Mouse (Mus musculus): ENCODE results near the gene Ren1.
"Not testable (repeated sequence)": the region's sequence is repeated elsewhere in the genome, so short reads cannot be mapped to it uniquely, and the experiment has no call there.

Gene Ren1

DNA sequence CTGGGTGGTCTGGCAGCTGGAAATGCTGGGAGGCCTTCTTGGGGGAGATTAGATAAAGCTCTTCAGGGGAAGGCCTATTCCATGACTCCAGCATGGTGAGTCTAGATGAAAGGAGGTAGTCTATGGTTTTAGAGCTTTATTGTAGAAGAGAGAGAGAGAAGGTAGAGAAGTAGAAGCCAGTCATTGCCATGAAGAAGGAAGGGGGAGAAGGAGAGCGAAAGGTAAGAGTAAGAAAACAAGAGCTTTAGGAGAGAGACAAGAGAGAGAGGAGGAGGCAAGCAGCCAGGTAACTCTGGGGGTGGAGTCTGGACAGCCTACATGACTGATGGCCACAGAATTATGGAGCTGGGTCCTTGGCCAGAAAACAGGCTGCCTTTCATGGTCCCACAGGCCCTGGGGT, at the start of gene Ren1:
Gene Ren1 (plus strand): TSS at position 301 of the 400 bp plus-strand sequence.
- no peak for DNase-seq (ENCODE audit: low spot score in 2 of 2)

DNA sequence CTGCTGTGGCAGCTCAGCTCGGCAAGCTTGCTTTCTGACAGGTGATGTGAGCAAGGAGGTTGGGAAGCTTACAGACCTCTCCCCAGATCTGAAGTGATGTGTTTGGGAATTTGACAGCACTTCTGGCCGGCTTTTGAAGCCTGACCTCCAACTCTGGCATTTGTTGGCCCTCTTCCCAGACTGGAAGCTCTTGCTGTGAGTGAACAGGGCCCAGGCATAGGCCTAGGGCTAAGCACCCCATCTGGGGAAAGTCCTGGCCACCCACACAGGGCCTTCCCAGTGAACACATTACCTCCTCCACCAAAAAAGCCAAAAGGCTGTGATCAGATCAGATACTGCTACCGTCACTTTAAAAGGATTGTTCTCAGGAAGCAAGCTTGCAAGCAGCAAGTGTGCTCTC, 47.8 kb upstream of the Ren1 start:
- no peak for DNase-seq (ENCODE audit: low spot score in 2 of 2)

DNA sequence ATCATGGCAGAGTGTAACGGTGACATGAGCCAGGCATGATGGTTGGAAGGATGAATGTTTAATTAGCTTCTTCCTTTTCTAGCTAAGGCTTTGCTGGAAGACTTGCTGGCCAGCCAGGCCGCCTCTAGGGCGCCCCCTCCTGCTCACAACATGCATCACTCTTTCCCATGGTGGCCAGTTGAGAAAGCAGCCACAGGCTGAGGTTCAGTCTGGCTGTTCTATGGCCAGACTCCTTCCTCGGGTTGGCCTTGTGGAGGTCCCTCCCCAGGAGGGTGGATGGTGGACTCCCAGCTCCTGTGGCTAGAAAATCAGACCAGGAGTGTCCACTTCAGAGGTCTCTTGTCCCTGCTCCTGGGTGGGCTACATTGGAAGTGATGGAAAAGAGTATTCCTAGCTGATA, 43.5 kb upstream of the Ren1 start:
- peak; percentile 51 to 67 for DNase-seq (ENCODE audit: low spot score in 2 of 2)

DNA sequence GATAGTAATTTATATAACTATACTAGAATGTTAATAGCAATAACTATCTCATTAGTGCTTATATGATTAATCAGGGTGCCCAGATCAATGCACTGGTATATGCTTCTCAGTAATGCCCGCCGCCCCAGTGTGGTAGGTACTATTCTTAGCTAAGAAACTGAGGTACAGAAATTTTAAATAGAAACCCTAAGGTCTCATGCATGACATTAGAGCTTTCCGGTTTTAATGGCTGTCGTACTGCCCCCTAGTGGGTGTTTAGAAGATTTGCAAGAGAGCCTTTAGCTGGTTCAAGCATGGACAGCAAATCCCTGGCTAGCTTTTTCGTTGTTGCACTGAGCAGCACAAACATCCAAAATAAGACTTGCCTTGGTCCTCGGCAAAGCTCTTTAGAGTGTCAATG, 43.0 kb upstream of the Ren1 start:
- DNase-seq (ENCODE audit: low spot score in 2 of 2), result peak; percentile 33 to 45

DNA sequence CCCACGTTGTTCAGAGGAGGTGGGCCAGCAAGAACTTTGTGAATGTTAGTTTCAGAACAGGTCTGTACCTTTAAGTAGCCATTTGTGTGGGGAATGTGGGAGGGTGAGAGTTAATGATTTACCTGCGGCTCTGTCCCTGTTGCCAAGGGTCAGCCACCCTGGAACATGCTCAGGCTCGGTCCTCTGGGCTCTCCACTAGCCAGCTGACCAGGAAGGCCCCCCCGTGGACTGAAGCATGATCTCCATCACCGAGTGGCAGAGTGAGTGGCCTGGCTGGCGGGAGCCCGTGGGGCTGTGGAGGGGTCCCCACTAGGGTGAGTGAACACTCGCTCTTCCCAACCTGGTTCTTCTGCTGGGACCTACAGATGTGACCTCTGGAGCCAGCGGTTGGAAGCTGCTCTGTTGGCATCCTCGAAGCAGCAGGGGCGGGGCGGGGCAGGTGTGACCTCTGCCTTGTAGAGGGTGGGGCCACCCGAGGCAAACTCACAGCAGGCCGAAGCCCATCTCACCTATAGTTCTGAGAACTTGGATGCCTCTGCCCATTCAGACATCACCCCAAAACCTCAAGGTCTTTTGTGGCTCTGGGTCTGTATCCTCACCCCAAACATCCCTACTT, 40.5 kb upstream of the Ren1 start, which contains the start of gene Golt1a:
Gene Golt1a (plus strand): TSS at position 149 of the 616 bp plus-strand sequence.
- DNase-seq (ENCODE audit: low spot score in 2 of 2), result no peak

DNA sequence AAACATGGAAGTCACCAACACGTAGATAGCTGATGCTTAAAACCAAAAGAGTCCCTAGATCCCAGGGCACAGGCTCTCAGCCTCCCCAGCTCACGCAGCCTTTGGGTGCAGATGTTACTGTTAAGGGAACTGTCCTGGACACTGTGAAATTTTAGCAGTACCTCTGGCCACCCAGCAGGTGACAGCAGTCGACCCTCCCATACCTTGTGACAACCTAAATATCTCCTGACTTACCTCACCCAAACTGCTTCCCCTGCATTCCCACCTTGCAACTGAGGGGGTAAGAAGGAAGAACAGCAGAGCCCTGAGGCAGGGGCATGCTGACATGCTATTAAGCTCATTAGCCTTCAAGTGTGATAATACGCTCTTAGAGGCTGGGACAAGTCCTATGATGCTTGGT, 39.1 kb upstream of the Ren1 start:
- DNase-seq (ENCODE audit: low spot score in 2 of 2), result no peak

DNA sequence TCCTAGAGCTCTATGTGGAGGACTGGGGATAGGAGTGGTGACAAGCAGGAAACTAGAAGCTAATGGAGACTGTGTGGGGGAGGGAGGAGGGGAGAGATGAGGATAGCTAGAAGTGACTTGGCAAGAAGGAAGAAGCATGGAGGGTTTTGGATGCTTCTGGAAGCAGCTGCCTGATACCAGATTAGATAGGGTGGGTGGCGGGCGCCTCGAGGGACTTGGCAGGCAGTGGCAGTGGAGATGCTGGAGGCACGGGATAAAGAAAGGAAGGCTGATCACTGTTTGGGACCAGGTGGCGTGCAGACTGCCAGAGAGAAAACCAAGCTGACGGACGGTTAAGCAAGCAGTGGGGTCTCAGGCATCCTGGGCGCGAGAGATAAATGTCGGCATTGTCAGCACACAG, 38.4 kb upstream of the Ren1 start:
- no peak for DNase-seq (ENCODE audit: low spot score in 2 of 2)

DNA sequence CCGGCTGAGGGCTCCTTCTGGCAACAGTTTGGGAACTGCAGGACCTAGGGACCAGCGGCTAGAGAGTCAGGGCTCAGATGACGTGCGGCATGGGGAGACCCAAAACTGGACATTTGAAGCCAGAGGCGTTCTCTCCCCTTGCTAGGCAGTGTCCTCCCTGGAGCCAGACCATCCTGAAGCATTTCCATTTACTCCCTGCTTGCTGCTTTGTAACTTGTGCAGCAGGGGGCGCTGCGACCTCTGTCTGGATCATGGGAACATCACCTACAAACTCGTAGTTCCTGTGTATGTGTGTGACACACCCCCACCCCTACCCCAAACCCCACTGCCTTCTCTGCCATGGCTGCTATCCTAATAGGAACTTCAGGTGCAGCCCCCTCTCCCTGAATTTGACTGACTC, 35.9 kb upstream of the Ren1 start:
- DNase-seq (ENCODE audit: low spot score in 2 of 2), result peak; percentile 16 to 49

DNA sequence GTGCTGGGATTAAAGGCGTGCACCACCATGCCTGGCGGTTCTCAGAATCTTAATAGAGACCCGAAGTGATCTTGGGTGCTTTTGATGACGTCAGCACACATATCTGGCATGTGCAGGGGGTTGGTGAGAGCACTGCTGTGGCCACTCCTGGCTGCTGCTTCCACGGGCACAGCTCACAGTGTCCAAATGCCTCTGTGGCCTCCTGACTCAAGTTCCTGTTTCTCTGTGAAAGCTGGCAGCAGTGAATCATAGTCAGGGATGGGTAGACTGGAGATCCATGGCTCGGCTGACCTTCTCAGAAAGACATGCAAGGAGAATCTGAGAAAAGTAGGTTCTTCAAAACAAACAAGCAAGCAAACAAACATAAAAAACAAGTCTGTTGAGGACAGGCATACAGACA, 34.5 kb upstream of the Ren1 start:
- no peak for DNase-seq (ENCODE audit: low spot score in 2 of 2)

DNA sequence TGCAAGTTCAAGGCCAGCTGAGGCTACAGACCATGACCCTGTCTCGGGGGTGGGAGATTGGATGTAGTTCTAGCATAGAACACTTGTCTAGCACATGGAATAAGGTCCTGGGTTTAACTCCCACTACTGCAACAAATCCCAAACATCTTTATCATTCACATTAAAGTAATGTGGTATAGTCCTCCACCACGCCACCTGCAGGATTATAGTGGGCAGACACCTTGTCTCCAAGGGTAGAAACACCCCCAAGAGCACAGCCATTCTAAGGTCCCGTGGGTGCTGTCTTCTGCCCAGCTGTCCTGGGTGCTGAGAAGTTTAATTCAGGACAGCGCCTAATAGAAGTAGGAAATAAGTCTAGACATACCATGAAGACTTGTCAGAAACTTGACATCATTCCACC, 33.7 kb upstream of the Ren1 start:
- DNase-seq (ENCODE audit: low spot score in 2 of 2), result no peak

DNA sequence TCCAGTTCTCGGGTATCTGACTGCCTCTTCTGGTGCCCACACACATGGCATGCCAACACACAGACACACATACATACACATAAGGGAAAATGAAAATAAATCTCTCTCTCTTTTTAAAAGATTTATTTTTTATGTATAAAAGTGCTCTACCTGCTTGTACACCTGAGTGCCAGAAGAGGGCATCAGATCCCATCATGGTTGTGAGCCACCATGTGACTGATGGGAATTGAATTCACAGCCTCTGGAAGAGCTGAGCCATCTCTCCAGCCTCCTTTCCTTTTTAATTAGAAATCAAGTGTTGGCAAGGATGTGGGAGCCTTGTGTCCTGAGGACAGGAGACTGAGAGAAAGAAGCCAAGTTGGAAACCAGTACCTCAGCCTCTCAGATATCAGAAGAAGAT, 33.2 kb upstream of the Ren1 start:
- DNase-seq (ENCODE audit: low spot score in 2 of 2), result no peak

DNA sequence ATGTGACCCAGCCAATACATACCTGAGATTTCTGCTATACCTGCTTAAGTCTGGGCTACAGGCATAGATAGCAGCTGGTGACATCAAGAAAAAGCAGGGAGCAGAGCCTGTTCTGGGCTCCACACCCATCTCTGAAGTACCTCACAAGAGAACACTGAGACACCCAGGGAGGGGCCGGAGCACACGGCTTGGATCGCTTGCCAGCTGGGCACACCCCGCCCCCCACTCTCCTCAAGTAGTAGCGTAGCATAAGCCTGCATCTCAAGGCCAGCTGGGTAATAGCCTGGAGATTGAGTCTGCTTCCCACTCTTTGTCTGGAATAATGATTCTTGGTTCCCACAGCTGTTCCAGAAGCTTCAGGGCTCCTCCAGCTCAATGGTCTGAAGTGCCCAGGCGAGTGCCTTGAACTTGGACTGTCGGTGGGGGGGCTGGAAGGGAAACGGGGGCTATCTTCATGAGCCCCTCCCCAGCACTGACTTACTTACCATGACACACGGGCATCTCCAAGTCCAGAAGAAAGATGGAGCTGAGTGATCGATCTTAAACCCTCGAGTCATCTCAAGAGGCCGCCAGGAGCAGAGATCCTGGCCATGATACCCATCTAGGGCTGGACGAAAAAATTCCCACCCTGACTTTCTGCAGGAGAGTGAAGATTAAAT, 28.9 kb upstream of the Ren1 start, which contains the start of gene Kiss1:
Gene Kiss1 (plus strand): TSS at position 609 of the 659 bp plus-strand sequence.
- DNase-seq (ENCODE audit: low spot score in 2 of 2), result no peak

DNA sequence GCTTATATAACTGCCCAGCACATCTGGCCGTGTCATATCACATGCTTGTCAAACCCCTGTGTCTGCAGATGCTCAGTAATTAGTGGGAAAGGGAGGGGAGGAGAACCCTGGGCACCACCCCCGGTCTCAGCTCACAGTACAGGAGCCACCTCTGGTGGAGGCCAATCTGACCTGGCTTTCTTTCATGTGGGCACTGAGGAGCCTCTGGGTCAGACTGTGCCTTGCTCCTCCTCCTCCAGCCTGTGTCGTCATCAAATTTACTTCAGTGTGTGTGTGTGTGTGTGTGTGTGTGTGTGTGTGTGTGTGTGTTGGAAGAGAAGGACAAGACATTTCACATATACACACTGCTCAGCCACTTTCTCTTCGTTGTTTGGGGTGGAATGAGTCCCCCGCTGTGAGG, 27.0 kb upstream of the Ren1 start:
- DNase-seq (ENCODE audit: low spot score in 2 of 2), result no peak

DNA sequence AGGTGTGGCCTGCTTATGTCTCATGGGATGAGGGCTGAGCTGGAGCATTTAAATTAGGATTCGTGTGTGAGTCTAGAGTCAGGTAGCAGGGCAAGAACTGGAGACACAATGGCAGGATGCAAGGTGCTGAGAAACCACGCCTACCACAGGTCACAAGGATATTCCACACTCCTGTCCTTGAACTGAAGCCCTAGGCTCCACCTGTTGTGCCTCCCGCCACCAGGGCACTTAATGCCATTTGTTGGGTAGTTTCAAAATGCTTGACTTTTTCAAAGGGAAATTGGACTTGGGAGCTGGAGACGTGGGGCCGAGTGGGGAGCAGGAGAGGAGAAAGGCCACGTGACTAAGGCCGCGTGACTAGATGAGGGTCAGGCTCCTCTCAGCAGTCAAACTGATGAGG, 24.4 kb upstream of the Ren1 start:
- DNase-seq (ENCODE audit: low spot score in 2 of 2), result no peak

DNA sequence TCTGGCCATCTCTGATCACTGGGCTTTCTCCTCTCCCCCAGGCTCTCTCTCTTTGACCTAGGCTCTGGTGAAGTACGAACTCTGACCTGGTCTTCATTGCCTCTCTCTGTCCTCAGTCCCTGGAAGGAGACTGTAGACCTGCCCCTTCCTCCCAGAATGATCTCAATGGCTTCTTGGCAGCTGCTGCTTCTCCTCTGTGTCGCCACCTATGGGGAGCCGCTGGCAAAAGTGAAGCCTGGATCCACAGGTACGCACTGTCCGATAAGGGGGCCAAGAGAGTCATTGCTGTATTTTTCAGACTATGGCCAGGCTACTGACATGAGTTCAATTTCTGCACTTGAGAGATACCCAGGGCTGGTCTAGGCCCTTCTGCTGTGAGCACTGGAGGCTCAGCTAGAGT, 23.2 kb upstream of the Ren1 start:
- DNase-seq (ENCODE audit: low spot score in 2 of 2), result no peak

DNA sequence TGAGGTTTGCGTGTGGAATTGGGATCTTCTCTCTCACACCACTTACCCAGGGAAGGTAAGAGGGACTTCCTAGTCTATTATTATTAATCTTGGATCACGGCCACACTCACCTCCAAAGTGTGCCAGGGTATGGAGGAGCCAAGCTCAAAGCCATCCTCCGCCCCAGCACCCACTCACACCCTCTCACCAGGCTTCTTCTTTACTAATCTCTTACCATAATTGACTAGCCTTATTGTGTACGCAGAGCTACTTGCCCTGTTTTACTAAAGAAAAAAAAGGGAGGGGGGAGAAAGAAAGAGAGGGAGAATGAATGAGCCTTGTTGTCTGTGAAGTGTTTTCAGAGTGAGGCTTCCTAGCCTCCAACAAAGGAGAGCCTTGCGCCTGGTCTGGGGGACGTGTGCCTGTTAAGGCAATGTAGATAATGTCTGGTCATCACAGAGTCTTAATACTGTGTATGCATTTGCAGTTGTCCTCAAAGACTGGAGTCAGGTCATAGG, 22.0 kb upstream of the Ren1 start:
- no peak for DNase-seq (ENCODE audit: low spot score in 2 of 2)

DNA sequence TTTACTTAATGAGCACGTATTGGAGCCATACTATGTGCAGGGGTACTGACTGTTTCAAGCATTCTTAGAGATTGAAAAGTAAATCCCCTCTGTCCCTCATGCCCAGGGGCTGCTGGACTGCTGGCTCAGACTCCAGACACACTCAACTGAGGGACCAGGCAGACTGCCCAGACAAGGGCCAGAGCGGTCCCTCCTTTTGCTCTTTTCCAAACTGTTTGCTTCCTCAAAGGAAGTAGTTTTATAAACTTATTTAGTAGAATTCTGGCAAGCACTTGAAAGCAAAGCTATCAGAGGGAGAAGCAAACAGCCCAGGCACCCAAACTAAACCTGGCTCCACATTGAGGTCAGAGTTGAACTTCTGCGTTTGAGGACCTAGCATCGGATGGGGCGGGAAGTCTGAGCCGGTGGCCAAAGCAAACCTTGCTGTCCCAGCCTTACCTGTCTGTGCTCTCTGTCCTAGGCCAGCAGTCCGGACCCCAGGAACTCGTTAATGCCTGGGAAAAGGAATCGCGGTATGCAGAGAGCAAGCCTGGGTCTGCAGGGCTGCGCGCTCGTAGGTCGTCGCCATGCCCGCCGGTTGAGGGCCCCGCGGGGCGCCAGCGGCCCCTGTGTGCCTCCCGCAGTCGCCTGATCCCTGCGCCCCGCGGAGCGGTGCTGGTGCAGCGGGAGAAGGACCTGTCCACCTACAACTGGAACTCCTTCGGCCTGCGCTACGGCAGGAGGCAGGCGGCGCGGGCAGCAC, 21.2 kb upstream of the Ren1 start:
- no peak for DNase-seq (ENCODE audit: low spot score in 2 of 2)

DNA sequence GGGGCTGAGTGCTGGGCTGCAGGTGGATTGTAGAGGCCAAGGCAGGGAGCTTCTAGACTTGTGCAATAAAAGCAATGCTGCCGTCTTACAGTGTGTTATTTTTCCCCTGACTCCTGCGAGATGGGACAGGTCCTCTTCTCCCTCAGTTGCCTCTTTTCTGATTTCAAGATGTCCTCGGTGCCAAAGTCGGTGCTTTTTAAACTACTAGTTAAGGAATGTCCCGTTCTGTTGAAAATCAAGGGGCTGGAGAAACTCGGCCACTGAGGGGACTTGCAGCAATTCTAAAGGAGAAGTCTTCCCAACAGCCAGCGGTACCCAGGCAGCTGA, 20.7 kb upstream of the Ren1 start:
- no peak for DNase-seq (ENCODE audit: low spot score in 2 of 2)

DNA sequence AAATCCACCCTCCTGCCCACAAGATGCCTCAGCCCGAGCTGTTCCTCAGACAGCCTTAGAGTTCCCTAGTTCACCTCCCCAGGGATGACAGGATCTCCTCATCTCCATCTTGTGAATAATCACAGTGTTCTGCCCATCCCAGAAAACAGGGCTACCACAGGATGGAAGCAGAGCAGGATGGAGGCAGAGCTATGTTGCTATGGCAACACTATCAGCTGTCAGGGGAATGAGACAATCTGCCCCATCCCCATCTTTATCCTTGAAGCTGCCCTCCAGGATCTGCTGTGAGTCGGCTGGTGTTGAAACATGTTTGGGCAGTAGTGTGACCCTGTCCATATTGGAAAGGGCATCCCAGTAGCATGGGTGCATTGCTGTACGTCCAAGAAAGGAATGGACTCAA, 19.2 kb upstream of the Ren1 start:
- no peak for DNase-seq (ENCODE audit: low spot score in 2 of 2)

DNA sequence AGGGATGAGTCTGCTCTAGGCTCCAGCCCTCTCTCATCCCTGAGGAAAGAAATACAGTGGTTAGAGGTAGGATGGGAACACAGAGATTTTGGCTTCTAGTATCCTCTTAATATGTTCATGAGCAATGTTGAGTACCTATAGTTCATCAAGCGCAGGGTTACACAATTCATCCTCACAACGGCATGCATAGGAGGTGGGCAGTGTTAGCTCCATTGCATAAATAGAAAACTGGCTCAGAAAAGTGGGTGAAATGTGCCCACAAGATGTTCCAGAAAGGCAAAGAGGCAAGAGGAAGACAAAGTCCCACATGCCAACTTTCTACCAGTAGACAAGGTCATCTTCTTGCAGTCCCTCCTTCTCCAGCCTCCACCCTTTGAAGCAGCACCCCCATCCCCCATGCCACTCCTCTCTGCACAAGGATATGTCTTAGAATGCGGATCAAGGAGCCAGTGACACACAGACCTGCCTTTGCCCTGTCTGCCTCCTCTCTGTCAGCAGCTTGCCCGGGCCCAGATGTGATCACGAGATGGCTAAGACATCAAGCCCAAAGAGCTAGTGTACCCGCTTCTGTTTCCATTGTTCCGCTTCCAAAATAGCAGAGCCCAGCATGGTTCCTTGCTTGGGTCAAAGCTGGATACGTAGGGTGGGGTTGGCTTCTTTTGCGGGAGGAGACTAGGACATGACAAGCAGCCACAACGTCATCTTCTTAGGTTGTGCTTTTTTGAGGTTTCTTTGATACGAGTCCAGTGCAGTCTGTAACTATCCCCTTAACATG, 17.5 kb upstream of the Ren1 start:
- DNase-seq (ENCODE audit: low spot score in 2 of 2), result no peak

DNA sequence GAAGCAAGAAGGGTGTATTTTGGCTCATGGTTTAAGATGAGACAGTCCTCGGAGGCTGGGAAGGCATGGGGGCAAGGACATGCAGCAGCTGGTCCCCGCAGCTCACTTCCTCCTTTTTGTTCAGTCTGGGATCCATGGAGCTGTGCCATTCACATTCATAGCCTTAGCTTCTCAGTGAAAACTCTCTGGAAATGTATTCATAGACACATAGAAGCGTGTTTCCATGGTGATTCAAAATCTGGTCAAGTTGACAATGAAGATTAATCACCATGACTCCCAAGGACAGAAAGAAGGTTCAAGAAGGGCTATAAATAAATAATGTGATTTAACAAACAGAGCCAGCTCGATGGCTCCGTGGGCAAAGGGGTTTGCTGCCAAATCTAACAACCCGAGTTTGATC, 16.4 kb upstream of the Ren1 start:
- no peak for DNase-seq (ENCODE audit: low spot score in 2 of 2)

DNA sequence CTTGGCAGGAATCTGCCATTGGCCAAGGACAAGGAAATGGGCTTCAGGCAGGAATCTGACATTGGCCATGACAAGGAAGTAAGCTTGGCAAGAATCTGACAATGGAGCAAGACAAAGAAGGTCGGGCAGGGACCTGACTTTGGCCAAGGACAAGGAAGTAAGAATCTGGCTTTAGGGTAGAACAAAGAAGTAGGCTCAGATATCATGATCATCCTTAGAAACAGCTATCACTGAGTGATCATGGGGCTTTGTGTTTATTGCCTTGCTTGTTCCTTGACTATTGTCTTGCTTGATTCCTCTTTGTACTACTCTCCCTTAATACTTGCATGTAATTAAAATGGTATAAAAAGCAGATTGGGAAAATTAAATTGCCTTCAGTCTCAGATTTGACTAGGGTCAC, 9.9 kb upstream of the Ren1 start:
- DNase-seq (ENCODE audit: low spot score in 2 of 2), result not testable (repeated sequence)

Data from natural killer cell, adult 2 months (primary cell).